Mouse (Mus musculus) small intestine, adult 2 months (tissue): Measurements from ENCODE around the gene Lsm4.

Experiments
- CTCF ChIP-seq: fragments of 200-500 bp; IDR thresholded peaks from 2 replicates; pipeline ENCODE4 v1.5.1; 2012; ENCODE audit warnings: low read depth, mild to moderate bottlenecking, control low read depth, inconsistent platforms, low read length, moderate library complexity, mixed read lengths; ENCODE audit not compliant: insufficient replicate concordance, insufficient read length; ENCODE audit errors: extremely low read depth
- POLR2A ChIP-seq: fragments of 200-500 bp; IDR thresholded peaks from 2 replicates; pipeline ENCODE4 v1.6.1; 2012; ENCODE audit warnings: low read depth, mild to moderate bottlenecking, control low read depth, inconsistent platforms, low read length, moderate library complexity

DNA sequence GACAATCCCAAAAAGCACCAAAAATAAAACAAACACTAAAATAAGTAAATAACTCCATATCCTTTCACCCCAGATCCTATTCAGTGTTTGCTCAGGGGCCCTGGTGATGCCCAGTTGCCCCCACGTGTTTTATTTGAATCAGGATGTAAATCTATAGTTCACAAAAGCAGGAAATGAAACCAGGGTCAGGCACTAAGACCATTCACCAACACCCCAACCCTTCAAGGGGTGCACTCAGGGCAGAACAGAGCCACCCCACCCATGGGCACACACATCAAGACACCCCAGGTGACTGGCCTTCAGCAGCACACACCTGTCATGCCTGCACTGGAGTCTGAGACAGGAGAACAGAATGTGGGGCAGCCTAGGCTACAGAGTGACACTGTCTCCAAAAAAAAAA is 18.9 kb upstream of the Lsm4 start:
- TF ChIP-seq POLR2A (no peak), CTCF (no peak)
